In genomic region chr17:47524055-47524454, GRCm38 (mm10) we compare ENCODE assay signal across 13 mouse cellular contexts. TPM values are rescaled to one million over a fixed set of nuclear protein-coding genes. Genes with fewer than 3 reads are reported as not detected.
DNase-seq lines count a peak whose midpoint lies in the region; ATAC-seq and TF ChIP-seq lines count a peak whose summit lies in the region.
"Had no signal": no experiment of that assay in that cellular context is flagged by ENCODE, and none has a peak within 500 bp of the region (broad histone marks: within the 10 kb centered on the region; RNA-seq: fewer than 3 reads in every experiment).

No protein-coding gene starts in this region.

- intact Hi-C loops in heart, postnatal 25 days (cut with DNase I) = no loop called here

- no peak for ATAC-seq in heart, embryonic 15.5 days (replicated peaks; ENCODE audit: insufficient number of reproducible peaks, insufficient read depth, low FRiP score, low read depth)
- no peak for ATAC-seq in stomach, embryonic 14.5 days (ENCODE audit: insufficient number of reproducible peaks, insufficient read depth, low FRiP score, low read depth)
- no peak for ATAC-seq in stomach, postnatal 0 days (ENCODE audit: low FRiP score, low TSS enrichment)
- no peak for ATAC-seq in limb, embryonic 14.5 days (ENCODE audit: low FRiP score, low read depth)
- ATAC-seq: midbrain, embryonic 16.5 days had no signal

- H3K4me1 ChIP-seq in heart, embryonic 15.5 days (replicated peaks) = peaks cover 80% of the 10 kb centered on the region
- H3K4me1 ChIP-seq in stomach, embryonic 14.5 days (ENCODE audit: control insufficient read depth, insufficient read depth, low read length) = peaks cover 60% of the 10 kb centered on the region
- H3K4me1 ChIP-seq in stomach, postnatal 0 days (replicated peaks; ENCODE audit: control insufficient read depth, insufficient read depth) = peaks cover 25% of the 10 kb centered on the region
- peaks cover 50% of the 10 kb centered on the region for H3K4me1 ChIP-seq in limb, embryonic 14.5 days (ENCODE audit: control insufficient read depth, insufficient read depth, low read length)

- no peak for TF ChIP-seq POLR2A in limb, embryonic 14.5 days (IDR thresholded peaks at IDR 0.05; ENCODE audit: borderline replicate concordance, extremely low read depth, insufficient read depth, insufficient read length)

- no peak for DNase-seq in heart, postnatal 25 days (ENCODE audit: low spot score)
- DNase-seq in stomach, postnatal 0 days (ENCODE audit: low spot score) = no peak
- no peak for DNase-seq in limb, embryonic 14.5 days (ENCODE audit: low spot score)
- DNase-seq in spleen, adult 18-20 months = no peak
- no peak for DNase-seq in frontal cortex, postnatal 36 days (ENCODE audit: low spot score in 2 of 2)
- DNase-seq in adipocyte (ENCODE audit: low spot score) = no peak
- DNase-seq: cerebellum, postnatal 14 days; left cerebral cortex, postnatal 4 days; thymus, postnatal 4 days had no signal

- H3K27ac ChIP-seq in heart, embryonic 15.5 days = peak overlapping the region; percentile 99
- peak overlapping the region; percentile 99; the same call in 1 of the 2 replicates for H3K27ac ChIP-seq in stomach, embryonic 14.5 days (ENCODE audit: low read length)
- H3K27ac ChIP-seq in stomach, postnatal 0 days (replicated peaks) = no peak overlapping the region; the same call in 1 of the 2 replicates
- H3K27ac ChIP-seq in limb, embryonic 14.5 days (replicated peaks; ENCODE audit: low read depth, low read length) = 0 out of 2 replicates have a peak overlapping the region, but pooled peaks have one; percentile 79

- TF ChIP-seq CTCF in stomach, postnatal 0 days (IDR thresholded peaks at IDR 0.05; ENCODE audit: low read depth) = no peak

- H3K4me3 ChIP-seq in heart, embryonic 15.5 days = no peak overlapping the region
- no peak overlapping the region for H3K4me3 ChIP-seq in stomach, embryonic 14.5 days (ENCODE audit: low read depth, low read length)
- H3K4me3 ChIP-seq in stomach, postnatal 0 days (ENCODE audit: low read depth, low read length) = no peak overlapping the region
- no peak overlapping the region for H3K4me3 ChIP-seq in limb, embryonic 14.5 days (replicated peaks; ENCODE audit: low read length)
- H3K4me3 ChIP-seq: embryonic facial prominence, embryonic 15.5 days had no signal

- TF ChIP-seq EP300 in stomach, postnatal 0 days (optimal IDR thresholded peaks at IDR 0.05) = no peak

- H3K4me2 ChIP-seq in heart, embryonic 15.5 days = no peak overlapping the region
- H3K4me2 ChIP-seq in stomach, embryonic 14.5 days (replicated peaks; ENCODE audit: low read depth, low read length) = no peak overlapping the region
- H3K4me2 ChIP-seq in stomach, postnatal 0 days (replicated peaks; ENCODE audit: low read depth) = no peak overlapping the region
- no peak overlapping the region for H3K4me2 ChIP-seq in limb, embryonic 14.5 days (replicated peaks; ENCODE audit: low read depth, low read length, severe bottlenecking)
- H3K4me2 ChIP-seq: embryonic facial prominence, embryonic 15.5 days had no signal

- WGBS in heart, embryonic 15.5 days = 59% methylated on average over 8 of the region's 8 CpGs
- WGBS in stomach, embryonic 14.5 days = 55% methylated on average over 8 of the region's 8 CpGs
- whole genome bisulfite sequencing in stomach, postnatal 0 days = 62% methylated on average over 8 of the region's 8 CpGs
- WGBS in limb, embryonic 14.5 days = 89% methylated on average over 6 of the region's 8 CpGs

- no peaks in the 10 kb centered on the region for H3K9me3 ChIP-seq in heart, embryonic 15.5 days (replicated peaks)
- H3K9me3 ChIP-seq in stomach, embryonic 14.5 days (ENCODE audit: control insufficient read depth, low read depth, low read length) = no peaks in the 10 kb centered on the region
- H3K9me3 ChIP-seq in stomach, postnatal 0 days (ENCODE audit: control insufficient read depth, low read length) = no peaks in the 10 kb centered on the region
- no peaks in the 10 kb centered on the region for H3K9me3 ChIP-seq in limb, embryonic 14.5 days (ENCODE audit: control insufficient read depth, low read length)
- H3K9me3 ChIP-seq: embryonic facial prominence, embryonic 15.5 days had no signal

- no peaks in the 10 kb centered on the region for H3K27me3 ChIP-seq in heart, embryonic 15.5 days
- no peaks in the 10 kb centered on the region for H3K27me3 ChIP-seq in stomach, embryonic 14.5 days (ENCODE audit: control insufficient read depth, insufficient read depth, low read length)
- no peaks in the 10 kb centered on the region for H3K27me3 ChIP-seq in stomach, postnatal 0 days (ENCODE audit: control insufficient read depth, insufficient read depth, low read length)
- no peaks in the 10 kb centered on the region for H3K27me3 ChIP-seq in limb, embryonic 14.5 days (ENCODE audit: control insufficient read depth, insufficient read depth, low read length)
- H3K27me3 ChIP-seq: embryonic facial prominence, embryonic 15.5 days had no signal

- H3K9ac ChIP-seq in heart, embryonic 15.5 days = no peak overlapping the region
- no peak overlapping the region for H3K9ac ChIP-seq in stomach, embryonic 14.5 days (replicated peaks; ENCODE audit: low read depth, low read length)
- no peak overlapping the region for H3K9ac ChIP-seq in stomach, postnatal 0 days (ENCODE audit: low read length)
- no peak overlapping the region for H3K9ac ChIP-seq in limb, embryonic 14.5 days (ENCODE audit: low read depth, low read length, severe bottlenecking)
- H3K9ac ChIP-seq: embryonic facial prominence, embryonic 15.5 days had no signal

- H3K36me3 ChIP-seq in heart, embryonic 15.5 days = no peaks in the 10 kb centered on the region
- H3K36me3 ChIP-seq in stomach, embryonic 14.5 days (ENCODE audit: control insufficient read depth, insufficient read depth, low read length) = no peaks in the 10 kb centered on the region
- H3K36me3 ChIP-seq in stomach, postnatal 0 days (ENCODE audit: control insufficient read depth, insufficient read depth, low read length) = no peaks in the 10 kb centered on the region
- H3K36me3 ChIP-seq in limb, embryonic 14.5 days (ENCODE audit: control insufficient read depth, insufficient read depth, low read length) = no peaks in the 10 kb centered on the region
- H3K36me3 ChIP-seq: embryonic facial prominence, embryonic 15.5 days had no signal

RNA-seq across cellular contexts. Expression of gene Ccnd3, which starts 19.2 kb away (rescaled TPM):
- 369 and 456 TPM in 2 replicates for polyA plus RNA-seq in heart, embryonic 15.5 days (2015; fragmentation: Nextera tagmentation; extraction: Ambion mirVana)
- total RNA-seq in heart, postnatal 25 days (2021) = 10 to 100 TPM; 75.6 to 87.9 TPM
- polyA plus RNA-seq in stomach, embryonic 14.5 days (2014; fragmentation: Nextera tagmentation; extraction: Ambion mirVana) = 425 and 428 TPM in 2 replicates
- polyA plus RNA-seq in stomach, postnatal 0 days (2015; fragmentation: Nextera tagmentation; extraction: Ambion mirVana) = 219 and 242 TPM in 2 replicates
- 349 and 415 TPM in 2 replicates for polyA plus RNA-seq in limb, embryonic 14.5 days (2012; rRNA removed)
- polyA plus RNA-seq in limb, embryonic 14.5 days (2014; fragmentation: Nextera tagmentation; extraction: Ambion mirVana) = 513 and 520 TPM in 2 replicates

RNA-seq across cellular contexts. Expression of gene Taf8, which starts 22.0 kb away (rescaled TPM):
- 17.0 and 20.5 TPM in 2 replicates for polyA plus RNA-seq in heart, embryonic 15.5 days (2015; fragmentation: Nextera tagmentation; extraction: Ambion mirVana)
- 10 to 100 TPM in 1 of 2 experiments, 1 to 10 TPM in 1; 10.0 to 11.4 TPM for total RNA-seq in heart, postnatal 25 days (2021)
- polyA plus RNA-seq in stomach, embryonic 14.5 days (2014; fragmentation: Nextera tagmentation; extraction: Ambion mirVana) = 24.5 and 27.3 TPM in 2 replicates
- polyA plus RNA-seq in stomach, postnatal 0 days (2015; fragmentation: Nextera tagmentation; extraction: Ambion mirVana) = 11.0 and 11.1 TPM in 2 replicates
- 46.4 and 52.2 TPM in 2 replicates for polyA plus RNA-seq in limb, embryonic 14.5 days (2012; rRNA removed)
- polyA plus RNA-seq in limb, embryonic 14.5 days (2014; fragmentation: Nextera tagmentation; extraction: Ambion mirVana) = 26.3 and 29.2 TPM in 2 replicates
